Mouse (Mus musculus): ENCODE measurements around the gene Unc93a. TPM values are rescaled to one million over a fixed set of nuclear protein-coding genes. Genes with fewer than 3 reads are reported as not detected.
"Not testable (repeated sequence)": the region's sequence is repeated elsewhere in the genome, so short reads cannot be mapped to it uniquely, and the experiment has no call there.

Gene Unc93a
- polyA plus RNA-seq, 1 experiment from 2014 or later = not detected

GRCm38 (mm10) chr17:13142665-13143064, 11.1 kb upstream of the Unc93a start:
- H3K36me3 ChIP-seq (ENCODE audit: control insufficient read depth, insufficient read depth, low read length); ATAC-seq (ENCODE audit: low FRiP score, low TSS enrichment); H3K27ac ChIP-seq (ENCODE audit: low read depth, low read length); H3K4me2 ChIP-seq (replicated peaks; ENCODE audit: low read depth, low read length); H3K4me1 ChIP-seq (ENCODE audit: control insufficient read depth, insufficient read depth, low read length); H3K27me3 ChIP-seq (ENCODE audit: control insufficient read depth, insufficient read depth, low read length); H3K4me3 ChIP-seq (ENCODE audit: low read length); H3K9ac ChIP-seq (ENCODE audit: low read depth, low read length); H3K9me3 ChIP-seq (ENCODE audit: control insufficient read depth, low read length): not testable (repeated sequence)
- no CpG with 5 or more reads among the region's 2 CpGs for WGBS

DNA sequence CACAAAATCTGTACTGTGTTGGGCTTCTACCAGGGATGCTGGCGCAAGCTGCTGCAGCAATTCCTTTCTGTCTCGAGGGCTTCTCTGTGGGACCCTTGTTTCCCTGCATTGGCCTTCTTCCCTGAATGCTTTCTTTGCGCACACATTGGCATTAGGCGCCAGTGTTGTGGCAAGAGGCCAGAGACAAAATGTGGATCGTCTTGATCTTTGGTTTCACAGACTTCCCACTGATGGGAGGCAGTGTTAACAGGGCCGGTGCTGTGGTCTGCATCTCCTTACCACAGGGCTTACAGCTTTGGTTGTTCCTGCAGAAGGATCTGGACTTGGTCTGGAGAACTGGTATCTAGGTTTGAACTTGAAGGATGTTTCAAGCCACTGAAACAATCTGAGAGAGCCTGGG, 3.7 kb upstream of the Unc93a start:
- H3K4me2 ChIP-seq (replicated peaks; ENCODE audit: low read depth, low read length); H3K27me3 ChIP-seq (ENCODE audit: control insufficient read depth, insufficient read depth, low read length); H3K27ac ChIP-seq (ENCODE audit: low read depth, low read length); H3K36me3 ChIP-seq (ENCODE audit: control insufficient read depth, insufficient read depth, low read length); H3K4me3 ChIP-seq (ENCODE audit: low read length); H3K9ac ChIP-seq (ENCODE audit: low read depth, low read length); H3K9me3 ChIP-seq (ENCODE audit: control insufficient read depth, low read length); H3K4me1 ChIP-seq (ENCODE audit: control insufficient read depth, insufficient read depth, low read length); ATAC-seq (ENCODE audit: low FRiP score, low TSS enrichment): not testable (repeated sequence)
- WGBS = 92% methylated on average over 1 of the region's 6 CpGs

- not testable (repeated sequence) for H3K9me3 ChIP-seq (ENCODE audit: control insufficient read depth, low read length); H3K36me3 ChIP-seq (ENCODE audit: control insufficient read depth, insufficient read depth, low read length); H3K4me2 ChIP-seq (replicated peaks; ENCODE audit: low read depth, low read length); H3K27ac ChIP-seq (ENCODE audit: low read depth, low read length); ATAC-seq (ENCODE audit: low FRiP score, low TSS enrichment); H3K9ac ChIP-seq (ENCODE audit: low read depth, low read length); H3K4me3 ChIP-seq (ENCODE audit: low read length); H3K4me1 ChIP-seq (ENCODE audit: control insufficient read depth, insufficient read depth, low read length); H3K27me3 ChIP-seq (ENCODE audit: control insufficient read depth, insufficient read depth, low read length)
- WGBS = 77% methylated on average over 8 of the region's 8 CpGs
Observed at GRCm38 (mm10) chr17:13132352-13132751, 742 bp upstream of the Unc93a start.

DNA sequence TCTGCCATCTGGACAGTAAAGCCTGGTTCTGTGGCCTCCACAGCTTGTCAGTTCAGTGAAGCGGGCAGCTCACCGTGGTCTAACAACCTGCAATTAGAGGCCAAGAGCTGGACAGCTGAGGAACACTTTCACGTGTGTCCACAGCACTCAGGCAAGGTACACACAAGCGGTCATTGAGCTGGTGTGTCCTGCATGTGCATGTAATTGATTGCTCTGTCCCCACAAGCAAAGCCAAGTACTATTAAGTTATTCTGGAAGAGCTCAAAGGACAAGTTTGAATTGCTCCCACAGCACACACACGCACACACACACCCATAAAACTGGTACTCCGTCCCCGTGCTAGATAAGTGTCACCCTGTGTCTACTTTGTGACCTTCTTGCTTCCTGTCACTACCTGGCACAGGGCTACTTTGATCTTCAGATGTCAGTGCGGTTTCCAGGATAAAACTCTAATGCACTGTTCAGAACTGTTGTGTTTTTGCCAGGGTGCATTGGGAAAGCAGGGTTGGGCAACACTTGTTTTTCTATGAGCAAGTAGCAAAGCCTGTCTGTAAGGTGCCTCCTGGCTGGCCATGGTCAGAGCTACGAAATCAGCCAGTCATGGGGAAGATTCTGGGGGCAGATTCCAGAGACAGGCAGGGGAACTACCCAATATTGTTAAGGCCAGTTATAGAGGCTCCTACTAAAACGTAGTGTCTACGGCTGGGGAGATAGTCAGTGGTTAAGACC, 1.7 kb downstream of the Unc93a start:
- not testable (repeated sequence) for H3K4me2 ChIP-seq (replicated peaks; ENCODE audit: low read depth, low read length); H3K9ac ChIP-seq (ENCODE audit: low read depth, low read length); H3K4me3 ChIP-seq (ENCODE audit: low read length); H3K27ac ChIP-seq (ENCODE audit: low read depth, low read length); H3K9me3 ChIP-seq (ENCODE audit: control insufficient read depth, low read length); H3K27me3 ChIP-seq (ENCODE audit: control insufficient read depth, insufficient read depth, low read length); ATAC-seq (ENCODE audit: low FRiP score, low TSS enrichment); H3K36me3 ChIP-seq (ENCODE audit: control insufficient read depth, insufficient read depth, low read length); H3K4me1 ChIP-seq (ENCODE audit: control insufficient read depth, insufficient read depth, low read length)
- 58% methylated on average over 8 of the region's 11 CpGs for WGBS

DNA sequence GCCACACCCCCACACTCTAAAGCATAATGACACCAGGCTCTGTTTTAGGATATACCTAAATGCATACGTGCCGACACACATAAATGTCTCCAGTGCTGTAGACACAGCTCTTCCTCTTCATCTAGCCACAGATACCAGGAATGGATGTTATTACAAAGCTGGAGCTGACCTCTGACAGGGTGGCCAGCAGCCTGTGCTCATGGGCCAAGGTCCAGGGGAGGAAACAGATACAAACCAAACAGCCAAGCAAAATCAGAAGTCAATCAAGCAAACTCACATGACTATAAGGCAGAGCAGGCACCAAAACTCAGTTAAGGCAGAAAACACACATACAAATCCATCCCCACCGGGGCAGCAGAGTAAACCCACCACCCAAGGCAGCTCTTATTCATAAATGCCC, 2.3 kb downstream of the Unc93a start:
- not testable (repeated sequence) for H3K9ac ChIP-seq (ENCODE audit: low read depth, low read length); H3K27me3 ChIP-seq (ENCODE audit: control insufficient read depth, insufficient read depth, low read length); H3K36me3 ChIP-seq (ENCODE audit: control insufficient read depth, insufficient read depth, low read length); H3K9me3 ChIP-seq (ENCODE audit: control insufficient read depth, low read length); H3K4me2 ChIP-seq (replicated peaks; ENCODE audit: low read depth, low read length); H3K27ac ChIP-seq (ENCODE audit: low read depth, low read length); H3K4me1 ChIP-seq (ENCODE audit: control insufficient read depth, insufficient read depth, low read length); H3K4me3 ChIP-seq (ENCODE audit: low read length); ATAC-seq (ENCODE audit: low FRiP score, low TSS enrichment)
- no CpG with 5 or more reads among the region's 3 CpGs for WGBS

GRCm38 (mm10) chr17:13124241-13124640, 7.4 kb downstream of the Unc93a start:
- H3K27ac ChIP-seq (ENCODE audit: low read depth, low read length); H3K4me3 ChIP-seq (ENCODE audit: low read length); ATAC-seq (ENCODE audit: low FRiP score, low TSS enrichment); H3K9ac ChIP-seq (ENCODE audit: low read depth, low read length); H3K9me3 ChIP-seq (ENCODE audit: control insufficient read depth, low read length); H3K27me3 ChIP-seq (ENCODE audit: control insufficient read depth, insufficient read depth, low read length); H3K36me3 ChIP-seq (ENCODE audit: control insufficient read depth, insufficient read depth, low read length); H3K4me1 ChIP-seq (ENCODE audit: control insufficient read depth, insufficient read depth, low read length); H3K4me2 ChIP-seq (replicated peaks; ENCODE audit: low read depth, low read length): not testable (repeated sequence)
- WGBS = 27% methylated on average over 2 of the region's 3 CpGs

DNA sequence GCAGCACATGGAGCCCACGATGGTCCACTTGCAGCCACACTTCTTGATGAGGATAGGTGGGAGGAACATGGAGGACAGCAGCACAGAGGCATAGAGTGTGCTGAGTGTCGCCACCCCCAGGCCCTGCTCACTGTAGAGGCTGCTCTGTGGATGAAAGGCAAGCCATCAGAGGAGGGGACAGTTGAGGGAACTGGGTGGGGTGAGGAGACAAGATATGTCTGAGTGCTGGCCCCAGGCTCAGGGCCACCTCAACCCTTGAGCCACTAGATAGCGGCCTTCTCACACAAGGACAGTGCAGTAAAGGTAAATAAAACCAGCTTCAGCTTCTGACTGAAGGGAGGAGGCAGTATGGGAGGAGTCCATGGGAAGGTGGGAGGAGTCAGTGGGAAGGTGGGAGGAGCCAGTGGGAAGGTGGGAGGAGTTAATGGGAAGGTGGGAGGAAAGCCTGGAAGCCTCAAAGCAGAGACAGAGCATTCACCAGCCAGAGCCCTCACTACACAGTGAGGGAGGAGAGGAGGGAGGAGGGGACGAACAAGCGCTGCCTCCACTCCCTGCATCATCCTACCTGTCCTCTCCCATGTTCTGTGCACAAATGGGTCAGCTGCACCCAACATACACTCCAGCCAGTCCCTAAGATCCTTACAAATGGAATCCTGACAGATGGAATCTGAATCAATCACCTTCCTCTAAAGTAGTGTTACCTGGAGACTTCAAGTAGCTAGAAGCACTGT, 8.1 kb downstream of the Unc93a start:
- H3K9me3 ChIP-seq (ENCODE audit: control insufficient read depth, low read length); H3K4me3 ChIP-seq (ENCODE audit: low read length); H3K4me2 ChIP-seq (replicated peaks; ENCODE audit: low read depth, low read length); H3K27me3 ChIP-seq (ENCODE audit: control insufficient read depth, insufficient read depth, low read length); H3K27ac ChIP-seq (ENCODE audit: low read depth, low read length); H3K9ac ChIP-seq (ENCODE audit: low read depth, low read length); H3K36me3 ChIP-seq (ENCODE audit: control insufficient read depth, insufficient read depth, low read length); H3K4me1 ChIP-seq (ENCODE audit: control insufficient read depth, insufficient read depth, low read length); ATAC-seq (ENCODE audit: low FRiP score, low TSS enrichment): not testable (repeated sequence)
- 91% methylated on average over 2 of the region's 5 CpGs for WGBS

DNA sequence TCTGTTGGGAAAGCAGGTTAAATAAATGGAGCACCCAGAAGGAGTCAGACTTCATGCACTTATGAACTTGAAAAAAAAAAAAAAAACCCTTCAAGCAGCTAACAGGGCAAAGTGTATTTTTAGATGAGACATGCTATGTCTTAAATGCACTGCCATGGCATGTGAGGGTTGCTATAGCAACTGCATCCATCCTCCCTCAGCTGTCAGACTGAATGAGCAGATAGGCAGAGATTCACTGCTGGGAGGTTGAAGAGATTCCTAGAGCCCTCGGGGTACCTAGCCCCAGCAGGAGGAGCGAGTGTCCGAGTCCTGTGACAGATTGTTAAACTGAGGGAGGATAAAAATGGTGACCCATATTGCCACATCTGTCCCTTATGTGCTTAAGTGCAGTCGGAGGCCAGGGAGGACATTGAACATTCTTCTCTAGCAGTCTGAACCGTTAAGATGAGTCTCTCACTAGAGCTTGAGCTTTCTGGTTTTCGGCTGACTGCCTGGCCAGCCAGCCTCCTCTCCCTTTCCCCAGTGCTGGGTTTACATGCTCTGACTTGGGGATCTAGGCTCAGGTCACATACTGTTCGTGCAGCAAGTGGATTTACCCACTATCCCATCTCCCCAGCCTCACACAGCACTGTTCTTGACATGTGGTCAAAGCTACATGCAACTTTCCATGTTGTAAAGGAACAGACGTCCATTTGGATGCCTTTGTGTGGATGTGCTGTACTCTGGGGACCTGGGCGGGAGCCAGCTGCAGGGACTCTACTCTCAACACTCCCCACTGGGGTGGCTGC, 18.9 kb downstream of the Unc93a start:
- H3K4me3 ChIP-seq (ENCODE audit: low read length); H3K36me3 ChIP-seq (ENCODE audit: control insufficient read depth, insufficient read depth, low read length); H3K4me2 ChIP-seq (replicated peaks; ENCODE audit: low read depth, low read length); H3K27me3 ChIP-seq (ENCODE audit: control insufficient read depth, insufficient read depth, low read length); H3K9ac ChIP-seq (ENCODE audit: low read depth, low read length); H3K27ac ChIP-seq (ENCODE audit: low read depth, low read length); H3K4me1 ChIP-seq (ENCODE audit: control insufficient read depth, insufficient read depth, low read length); ATAC-seq (ENCODE audit: low FRiP score, low TSS enrichment); H3K9me3 ChIP-seq (ENCODE audit: control insufficient read depth, low read length): not testable (repeated sequence)
- WGBS = 58% methylated on average over 2 of the region's 9 CpGs

DNA sequence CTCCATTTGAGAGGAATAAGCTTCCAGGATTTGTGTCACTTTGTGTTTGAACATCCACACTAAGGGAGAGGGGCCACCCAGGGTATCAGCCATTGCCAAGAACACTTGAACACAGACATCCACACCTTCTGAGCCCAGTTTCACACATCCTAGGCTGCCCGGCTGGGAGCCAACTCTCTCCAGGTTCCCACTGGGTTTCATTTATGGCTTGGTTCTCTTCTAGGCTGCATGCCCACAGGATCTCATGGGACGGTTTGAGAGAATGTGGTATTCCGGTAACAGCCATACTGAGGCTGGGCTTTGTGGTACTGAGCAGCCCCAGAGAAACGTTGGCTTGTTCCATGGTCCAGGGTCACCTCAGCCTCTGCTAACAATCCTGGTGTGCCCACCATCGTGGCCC, 25.0 kb downstream of the Unc93a start:
- H3K9ac ChIP-seq (ENCODE audit: low read depth, low read length); H3K4me3 ChIP-seq (ENCODE audit: low read length); H3K4me2 ChIP-seq (replicated peaks; ENCODE audit: low read depth, low read length); H3K27me3 ChIP-seq (ENCODE audit: control insufficient read depth, insufficient read depth, low read length); H3K36me3 ChIP-seq (ENCODE audit: control insufficient read depth, insufficient read depth, low read length); H3K9me3 ChIP-seq (ENCODE audit: control insufficient read depth, low read length); ATAC-seq (ENCODE audit: low FRiP score, low TSS enrichment); H3K4me1 ChIP-seq (ENCODE audit: control insufficient read depth, insufficient read depth, low read length); H3K27ac ChIP-seq (ENCODE audit: low read depth, low read length): not testable (repeated sequence)
- 79% methylated on average over 3 of the region's 5 CpGs for WGBS
